Mouse (Mus musculus) cerebellum, adult 11-12 months (tissue): Measurements from ENCODE around the gene Rraga.

ENCODE experiments used
- DNase-seq: peaks from one replicate; pipeline ENCODE4 v3.0.0; 2022

Gene Rraga

GRCm38 (mm10) chr4:86575283-86575983 lies at the start of gene Rraga:
TSS of gene Rraga (plus strand) at chr4:86575668.
- DNase-seq = peak; percentile 92

- no peak for DNase-seq
Measured at GRCm38 (mm10) chr4:86527162-86528136, 48.0 kb upstream of the Rraga start.

DNA sequence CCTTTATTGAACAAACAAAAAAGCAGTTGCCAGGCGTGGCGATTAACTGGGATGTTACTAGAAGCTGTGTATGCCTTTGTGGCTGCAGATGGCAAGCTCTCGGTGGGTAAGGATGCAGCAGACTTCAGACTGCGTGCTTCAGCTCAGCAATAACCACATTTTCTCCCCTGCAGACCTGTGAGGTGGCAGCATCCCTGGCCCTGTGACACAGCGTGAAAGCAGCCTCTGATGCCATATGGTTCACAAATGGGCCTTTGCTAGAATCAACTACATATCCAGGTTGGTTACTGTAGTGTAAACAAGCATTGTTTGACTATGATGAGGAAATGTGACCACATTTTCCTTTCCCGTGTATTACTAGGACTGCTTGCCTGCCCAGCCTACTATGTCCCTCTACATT lies 46.3 kb upstream of the Rraga start:
- DNase-seq = peak; percentile 59

GRCm38 (mm10) chr4:86533406-86534090 lies 41.9 kb upstream of the Rraga start:
- DNase-seq = no peak

DNA sequence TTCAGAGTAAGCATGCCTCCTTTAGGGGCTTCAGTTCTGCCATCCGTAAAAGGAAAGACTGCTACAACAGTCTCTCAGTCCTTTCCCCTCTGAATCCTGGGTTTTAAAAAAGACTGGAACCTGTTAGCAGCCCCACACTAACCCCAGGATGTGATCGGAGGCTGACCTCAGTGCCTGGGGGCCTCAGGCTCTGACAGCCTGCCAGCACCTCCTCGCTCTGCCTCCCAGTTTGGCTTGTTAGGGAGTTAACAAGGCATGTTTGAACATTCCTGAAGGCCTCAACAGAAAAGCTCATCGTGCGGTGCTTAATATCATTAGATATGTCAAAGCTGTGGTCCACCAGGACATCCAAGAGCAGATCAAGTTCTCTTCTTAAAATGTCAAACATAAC lies 41.4 kb upstream of the Rraga start:
- no peak for DNase-seq

DNA sequence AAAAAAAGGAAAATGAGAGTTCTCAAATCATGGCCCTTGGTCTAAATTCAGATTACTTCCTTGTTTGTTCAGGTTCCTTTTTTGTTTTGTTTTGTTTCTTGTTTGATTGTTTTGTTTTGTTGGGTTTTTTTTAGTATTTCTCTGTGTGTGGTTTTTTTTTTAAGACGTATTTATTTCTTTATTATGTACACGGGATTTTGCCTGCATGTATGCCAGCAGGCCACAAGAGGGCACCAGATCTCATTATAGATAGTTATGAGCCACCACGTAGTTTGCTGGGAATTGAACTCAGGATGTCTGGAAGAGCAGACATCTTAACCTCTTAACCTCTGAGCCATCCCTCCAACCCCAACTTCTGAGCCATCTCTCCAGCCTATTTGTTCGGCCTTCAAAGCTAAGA lies 37.5 kb upstream of the Rraga start:
- DNase-seq = no peak

DNA sequence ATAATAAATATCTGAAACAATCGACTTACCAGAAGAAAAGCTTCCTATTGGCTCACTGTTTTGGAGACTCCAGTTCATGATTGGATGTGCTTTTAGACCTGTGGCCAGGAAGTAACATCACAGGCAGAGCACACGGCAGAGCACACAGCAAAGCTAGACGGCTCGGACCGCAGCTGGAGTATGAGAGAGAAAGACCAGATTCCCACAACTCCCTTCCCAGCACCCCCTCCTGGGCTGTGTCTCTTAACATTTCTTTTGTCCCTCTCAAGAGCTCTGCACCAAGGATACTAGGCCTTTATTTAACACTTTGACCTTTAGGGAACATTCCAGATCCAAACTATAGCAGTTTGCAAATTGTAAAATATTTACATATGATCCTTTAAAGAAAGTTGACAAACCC lies 36.5 kb upstream of the Rraga start:
- DNase-seq = no peak

DNA sequence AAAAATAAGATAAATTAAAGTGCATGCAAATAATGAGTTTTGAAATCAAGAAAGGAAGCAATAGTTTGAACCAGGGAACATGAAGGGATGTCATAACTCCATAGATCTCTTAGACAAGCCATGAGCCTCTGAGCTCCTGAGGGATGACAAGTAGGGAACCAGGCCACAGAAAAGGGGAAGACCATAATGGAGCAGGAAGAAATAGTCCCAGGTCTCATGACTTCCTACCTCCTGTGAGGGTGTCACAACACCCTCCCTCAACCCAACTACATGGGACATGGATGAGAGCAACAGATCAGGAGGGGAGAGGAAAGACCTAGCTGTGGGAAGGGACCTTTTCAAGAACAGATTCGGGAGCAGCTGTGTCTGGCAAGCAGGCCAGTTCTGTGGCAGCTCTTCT lies 33.9 kb upstream of the Rraga start:
- no peak for DNase-seq

DNA sequence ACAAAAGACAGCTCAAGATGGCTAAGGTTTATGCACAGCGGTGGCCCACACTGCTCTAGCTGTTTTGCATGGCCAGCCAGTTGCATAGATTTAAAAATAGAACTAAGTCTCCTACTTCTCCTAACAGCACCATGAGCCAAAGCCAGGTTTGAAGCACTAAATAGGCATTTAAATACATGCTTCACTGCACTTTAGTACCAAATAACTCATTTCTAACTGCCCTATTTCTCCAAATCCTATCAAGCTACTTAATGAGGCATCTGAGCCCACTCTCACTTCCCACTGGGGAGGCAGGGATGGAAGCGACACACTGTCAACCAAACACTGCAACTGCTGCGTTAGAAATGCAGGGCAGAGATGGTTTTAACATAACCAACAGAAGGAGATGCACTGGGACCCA lies 31.5 kb upstream of the Rraga start:
- no peak for DNase-seq

GRCm38 (mm10) chr4:86545615-86546014 lies 29.9 kb upstream of the Rraga start:
- DNase-seq = no peak

DNA sequence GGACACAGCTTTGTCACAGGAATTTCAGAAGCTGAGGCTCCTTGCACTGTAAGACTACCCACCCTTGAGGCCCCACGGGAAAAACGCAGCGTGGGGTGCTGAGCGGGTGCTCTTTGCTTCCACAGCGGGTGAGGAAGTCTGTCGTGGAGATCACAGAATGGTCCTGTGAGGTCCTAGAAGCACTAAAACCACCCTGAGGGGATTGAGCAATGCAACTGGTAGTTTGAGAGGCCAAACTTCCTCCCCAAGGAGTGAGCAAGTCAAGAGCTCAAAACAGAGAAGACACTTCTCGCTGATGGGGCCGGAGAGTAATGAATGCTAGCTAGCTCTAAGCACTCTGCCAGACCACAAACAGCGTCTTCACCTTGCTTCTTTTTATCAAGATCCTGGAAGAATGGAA lies 27.1 kb upstream of the Rraga start:
- DNase-seq = no peak

- no peak for DNase-seq
Measured at GRCm38 (mm10) chr4:86555035-86555707, 20.3 kb upstream of the Rraga start.

DNA sequence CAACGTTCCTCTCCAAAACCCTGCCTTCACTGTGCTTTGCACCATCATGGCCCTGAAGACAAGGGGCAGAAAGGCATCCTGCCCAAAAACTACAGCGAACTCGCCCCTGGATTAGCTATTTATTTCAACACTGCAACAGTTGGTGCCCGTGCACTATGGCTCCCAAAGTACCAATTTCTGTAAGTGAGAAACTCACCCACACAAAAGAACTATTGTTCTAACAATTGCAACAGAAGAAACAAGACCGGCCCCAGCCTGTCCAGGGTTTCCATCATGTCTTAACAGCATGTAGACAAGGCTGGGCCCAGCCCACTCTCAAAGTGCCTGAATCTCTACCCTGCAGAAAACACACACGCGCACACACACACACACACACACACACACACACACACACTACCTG lies 18.1 kb upstream of the Rraga start:
- no peak for DNase-seq

- DNase-seq = no peak
Measured at GRCm38 (mm10) chr4:86558228-86558627, 17.2 kb upstream of the Rraga start, which contains the start of gene Saxo1. TSS of gene Saxo1 (minus strand) at chr4:86558328.

DNA sequence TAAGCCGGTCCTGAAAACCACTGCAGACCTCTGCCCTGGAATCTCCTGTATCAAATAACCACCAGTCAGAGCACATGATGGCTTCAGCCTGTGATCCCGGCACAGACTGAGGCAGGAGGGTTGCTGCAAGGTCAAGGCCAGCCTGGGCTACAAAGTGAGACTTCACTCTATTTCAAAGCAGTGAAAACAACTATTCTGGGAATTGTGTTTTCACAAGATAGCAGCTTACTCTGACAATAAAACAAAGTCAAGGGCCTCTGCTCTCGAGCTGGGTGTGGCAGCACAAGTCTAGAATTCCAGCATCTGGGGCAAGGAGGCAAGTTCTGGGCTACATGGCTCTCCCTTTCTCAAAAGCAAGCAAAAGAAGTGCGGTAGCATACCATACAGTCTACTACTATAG lies 16.5 kb upstream of the Rraga start:
- no peak for DNase-seq

DNA sequence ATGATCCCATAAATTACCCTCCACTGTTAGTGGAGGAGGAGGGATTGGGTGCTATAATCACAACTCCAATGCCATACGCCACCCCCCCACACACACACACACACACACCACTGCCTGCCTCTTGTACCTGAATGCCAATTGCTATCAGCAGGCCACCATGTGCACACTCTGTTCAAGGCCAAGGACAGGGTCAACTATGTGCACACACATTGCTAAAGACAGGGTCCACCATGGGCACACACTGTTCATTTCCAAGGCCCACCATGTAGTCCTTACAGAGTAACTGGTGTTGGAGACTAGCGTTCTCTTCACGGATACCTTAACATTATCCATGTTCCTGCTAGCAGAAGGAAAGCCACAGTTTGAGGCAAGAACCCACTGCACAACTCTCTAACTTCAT lies 14.4 kb upstream of the Rraga start:
- no peak for DNase-seq

GRCm38 (mm10) chr4:86574939-86575282 lies 557 bp upstream of the Rraga start:
- DNase-seq = no peak

GRCm38 (mm10) chr4:86576120-86576541 lies 663 bp downstream of the Rraga start:
- DNase-seq = no peak

- DNase-seq = no peak
Measured at GRCm38 (mm10) chr4:86576630-86577225, 1.3 kb downstream of the Rraga start.

- DNase-seq = no peak
Measured at GRCm38 (mm10) chr4:86580056-86580455, 4.6 kb downstream of the Rraga start.

- DNase-seq = no peak
Measured at GRCm38 (mm10) chr4:86580591-86580990, 5.1 kb downstream of the Rraga start.

GRCm38 (mm10) chr4:86588236-86588635 lies 12.8 kb downstream of the Rraga start:
- no peak for DNase-seq

DNA sequence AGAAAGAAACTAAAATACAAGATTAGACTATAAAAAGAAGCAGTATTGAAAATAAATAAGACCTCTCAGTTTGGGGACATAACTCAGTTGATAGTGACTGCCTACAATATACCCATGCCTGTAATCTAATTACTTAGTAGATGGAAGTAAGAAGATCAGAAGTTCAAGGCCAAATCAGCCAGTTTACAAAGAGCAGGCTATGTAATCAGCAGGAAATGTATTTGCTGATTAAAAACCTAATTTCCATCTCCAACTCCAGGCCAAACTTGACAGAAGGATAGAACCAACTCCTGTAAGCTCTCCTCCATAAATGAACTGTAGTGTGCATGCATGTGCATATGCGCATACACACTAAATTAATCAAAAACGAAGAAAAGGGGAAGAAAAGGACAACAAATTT lies 15.8 kb downstream of the Rraga start:
- no peak for DNase-seq
